Mouse (Mus musculus): ENCODE results near the gene Ptpa.

- peak; percentile 46; the same call in 1 of the 2 replicates for TF ChIP-seq POLR2A (IDR thresholded peaks at IDR 0.05; ENCODE audit: low read depth, low read length)
- TF ChIP-seq CTCF (IDR thresholded peaks at IDR 0.05; ENCODE audit: extremely low read depth, insufficient read length, insufficient replicate concordance, low read depth, low read length), result no peak
These were observed 23.7 kb upstream of the Ptpa start, which contains the start of gene Dolpp1 for GRCm38 (mm10) chr2:30392114-30392576.
